Mouse (Mus musculus): ENCODE data around the gene Olfml1. TPM values are rescaled to one million over a fixed set of nuclear protein-coding genes. Genes with fewer than 3 reads are reported as not detected.

Gene Olfml1
- polyA plus RNA-seq (2014; fragmentation: Nextera tagmentation; extraction: Ambion mirVana), result 26.0 TPM in 2 replicates

- DNase-seq (ENCODE audit: low spot score), result peak; percentile 82
- Histone ChIP-seq H3K4me1 (ENCODE audit: control insufficient read depth, insufficient read depth, low read length) (peaks cover 7% of the 10 kb centered on the region), H3K36me3 (ENCODE audit: control insufficient read depth, insufficient read depth, low read length) (0 out of 2 replicates have a peak, but pooled peaks cover 2% of the 10 kb centered on the region), H3K27me3 (ENCODE audit: control insufficient read depth, insufficient read depth, low read length) (no peaks in the 10 kb centered on the region), H3K4me3 (ENCODE audit: low read depth, low read length) (peak within 1 kb of the TSS; percentile 33), H3K4me2 (ENCODE audit: low read depth, severe bottlenecking) (peak within 1 kb of the TSS; percentile 45), H3K9ac (ENCODE audit: low read length) (peak within 1 kb of the TSS; percentile 60), H3K9me3 (ENCODE audit: control insufficient read depth, low read length) (no peaks in the 10 kb centered on the region), H3K27ac (replicated peaks; ENCODE audit: low read depth, low read length) (peak within 1 kb of the TSS; percentile 92)
- peak; percentile 97 for ATAC-seq (ENCODE audit: insufficient number of reproducible peaks, low FRiP score, low TSS enrichment, low read depth)
- 7% methylated on average over 7 of the region's 7 CpGs for WGBS
Observed at GRCm38 (mm10) chr7:107567261-107567671, at the start of gene Olfml1. Olfml1 (plus strand) TSS chr7:107567446.

GRCm38 (mm10) chr7:107519256-107520025, 47.8 kb upstream of the Olfml1 start:
- 88% methylated on average over 12 of the region's 12 CpGs for WGBS
- H3K36me3 ChIP-seq (ENCODE audit: control insufficient read depth, insufficient read depth, low read length), result no peaks in the 10 kb centered on the region
- DNase-seq (ENCODE audit: low spot score) (no peak), ATAC-seq (ENCODE audit: insufficient number of reproducible peaks, low FRiP score, low TSS enrichment, low read depth) (no peak)
- no peak overlapping the region for H3K9ac ChIP-seq (ENCODE audit: low read length)
- no peaks in the 10 kb centered on the region for H3K4me1 ChIP-seq (ENCODE audit: control insufficient read depth, insufficient read depth, low read length)
- no peak overlapping the region for H3K4me2 ChIP-seq (ENCODE audit: low read depth, severe bottlenecking)
- H3K27me3 ChIP-seq (ENCODE audit: control insufficient read depth, insufficient read depth, low read length), result no peaks in the 10 kb centered on the region
- no peaks in the 10 kb centered on the region for H3K9me3 ChIP-seq (ENCODE audit: control insufficient read depth, low read length)
- no peak overlapping the region for H3K27ac ChIP-seq (replicated peaks; ENCODE audit: low read depth, low read length)
- no peak overlapping the region for H3K4me3 ChIP-seq (ENCODE audit: low read depth, low read length)

- H3K9ac ChIP-seq (ENCODE audit: low read length), result no peak overlapping the region
- no peaks in the 10 kb centered on the region for H3K36me3 ChIP-seq (ENCODE audit: control insufficient read depth, insufficient read depth, low read length)
- no peak for ATAC-seq (ENCODE audit: insufficient number of reproducible peaks, low FRiP score, low TSS enrichment, low read depth)
- H3K27ac ChIP-seq (replicated peaks; ENCODE audit: low read depth, low read length), result no peak overlapping the region
- H3K4me1 ChIP-seq (ENCODE audit: control insufficient read depth, insufficient read depth, low read length), result no peaks in the 10 kb centered on the region
- H3K4me2 ChIP-seq (ENCODE audit: low read depth, severe bottlenecking), result no peak overlapping the region
- DNase-seq (ENCODE audit: low spot score), result no peak
- no peaks in the 10 kb centered on the region for H3K9me3 ChIP-seq (ENCODE audit: control insufficient read depth, low read length)
- H3K27me3 ChIP-seq (ENCODE audit: control insufficient read depth, insufficient read depth, low read length), result no peaks in the 10 kb centered on the region
- no peak overlapping the region for H3K4me3 ChIP-seq (ENCODE audit: low read depth, low read length)
- WGBS, result 85% methylated on average over 6 of the region's 6 CpGs
Observed at GRCm38 (mm10) chr7:107521411-107521810, 45.8 kb upstream of the Olfml1 start.

DNA sequence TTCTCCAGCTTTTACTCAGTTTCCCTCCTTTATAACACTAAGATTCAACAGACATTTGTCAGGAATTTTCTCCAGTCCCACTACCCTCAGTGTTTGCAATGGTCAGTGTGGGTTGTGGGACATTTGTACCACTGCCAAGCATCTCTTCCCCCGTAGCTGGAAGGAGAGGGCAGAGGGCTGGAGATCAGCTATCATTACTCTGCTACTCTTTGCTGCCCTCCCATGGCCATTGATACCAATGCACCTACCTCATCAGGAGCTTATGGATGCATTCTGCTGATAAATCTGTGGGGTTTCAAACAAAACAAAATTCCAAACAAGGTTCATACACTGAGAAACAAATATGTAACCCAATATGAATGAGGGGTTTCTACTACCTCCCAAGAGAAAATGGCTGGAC, 40.9 kb upstream of the Olfml1 start:
- no peak overlapping the region for H3K27ac ChIP-seq (replicated peaks; ENCODE audit: low read depth, low read length)
- H3K4me2 ChIP-seq (ENCODE audit: low read depth, severe bottlenecking), result no peak overlapping the region
- 25% methylated on average over 1 of the region's 1 CpGs for WGBS
- H3K36me3 ChIP-seq (ENCODE audit: control insufficient read depth, insufficient read depth, low read length), result no peaks in the 10 kb centered on the region
- ATAC-seq (ENCODE audit: insufficient number of reproducible peaks, low FRiP score, low TSS enrichment, low read depth) (no peak; the same call in 1 of the 2 replicates), DNase-seq (ENCODE audit: low spot score) (peak; percentile 57)
- H3K9ac ChIP-seq (ENCODE audit: low read length), result no peak overlapping the region
- H3K4me3 ChIP-seq (ENCODE audit: low read depth, low read length), result no peak overlapping the region
- H3K4me1 ChIP-seq (ENCODE audit: control insufficient read depth, insufficient read depth, low read length), result no peaks in the 10 kb centered on the region
- no peaks in the 10 kb centered on the region for H3K27me3 ChIP-seq (ENCODE audit: control insufficient read depth, insufficient read depth, low read length)
- H3K9me3 ChIP-seq (ENCODE audit: control insufficient read depth, low read length), result no peaks in the 10 kb centered on the region

- H3K36me3 ChIP-seq (ENCODE audit: control insufficient read depth, insufficient read depth, low read length), result no peaks in the 10 kb centered on the region
- no peak overlapping the region for H3K9ac ChIP-seq (ENCODE audit: low read length)
- H3K4me2 ChIP-seq (ENCODE audit: low read depth, severe bottlenecking), result no peak overlapping the region
- DNase-seq (ENCODE audit: low spot score) (no peak), ATAC-seq (ENCODE audit: insufficient number of reproducible peaks, low FRiP score, low TSS enrichment, low read depth) (no peak)
- 80% methylated on average over 3 of the region's 3 CpGs for WGBS
- no peaks in the 10 kb centered on the region for H3K4me1 ChIP-seq (ENCODE audit: control insufficient read depth, insufficient read depth, low read length)
- no peaks in the 10 kb centered on the region for H3K27me3 ChIP-seq (ENCODE audit: control insufficient read depth, insufficient read depth, low read length)
- no peak overlapping the region for H3K4me3 ChIP-seq (ENCODE audit: low read depth, low read length)
- H3K27ac ChIP-seq (replicated peaks; ENCODE audit: low read depth, low read length), result no peak overlapping the region
- no peaks in the 10 kb centered on the region for H3K9me3 ChIP-seq (ENCODE audit: control insufficient read depth, low read length)
Observed at GRCm38 (mm10) chr7:107528169-107528772, 39.0 kb upstream of the Olfml1 start.

GRCm38 (mm10) chr7:107529364-107529763, 37.9 kb upstream of the Olfml1 start:
- Histone ChIP-seq H3K27me3 (ENCODE audit: control insufficient read depth, insufficient read depth, low read length) (no peaks in the 10 kb centered on the region), H3K4me1 (ENCODE audit: control insufficient read depth, insufficient read depth, low read length) (no peaks in the 10 kb centered on the region), H3K27ac (replicated peaks; ENCODE audit: low read depth, low read length) (no peak overlapping the region), H3K4me3 (ENCODE audit: low read depth, low read length) (no peak overlapping the region), H3K9ac (ENCODE audit: low read length) (no peak overlapping the region), H3K9me3 (ENCODE audit: control insufficient read depth, low read length) (no peaks in the 10 kb centered on the region), H3K4me2 (ENCODE audit: low read depth, severe bottlenecking) (no peak overlapping the region), H3K36me3 (ENCODE audit: control insufficient read depth, insufficient read depth, low read length) (no peaks in the 10 kb centered on the region)
- ATAC-seq (ENCODE audit: insufficient number of reproducible peaks, low FRiP score, low TSS enrichment, low read depth) (no peak), DNase-seq (ENCODE audit: low spot score) (no peak)
- WGBS, result 74% methylated on average over 5 of the region's 5 CpGs

GRCm38 (mm10) chr7:107535311-107535710, 31.9 kb upstream of the Olfml1 start:
- no peaks in the 10 kb centered on the region for H3K4me1 ChIP-seq (ENCODE audit: control insufficient read depth, insufficient read depth, low read length)
- no peaks in the 10 kb centered on the region for H3K36me3 ChIP-seq (ENCODE audit: control insufficient read depth, insufficient read depth, low read length)
- no peaks in the 10 kb centered on the region for H3K27me3 ChIP-seq (ENCODE audit: control insufficient read depth, insufficient read depth, low read length)
- no peak overlapping the region for H3K9ac ChIP-seq (ENCODE audit: low read length)
- no peak overlapping the region for H3K4me2 ChIP-seq (ENCODE audit: low read depth, severe bottlenecking)
- no peak overlapping the region for H3K4me3 ChIP-seq (ENCODE audit: low read depth, low read length)
- WGBS, result 88% methylated on average over 4 of the region's 4 CpGs
- H3K9me3 ChIP-seq (ENCODE audit: control insufficient read depth, low read length), result no peaks in the 10 kb centered on the region
- DNase-seq (ENCODE audit: low spot score) (no peak), ATAC-seq (ENCODE audit: insufficient number of reproducible peaks, low FRiP score, low TSS enrichment, low read depth) (no peak)
- no peak overlapping the region for H3K27ac ChIP-seq (replicated peaks; ENCODE audit: low read depth, low read length)

DNA sequence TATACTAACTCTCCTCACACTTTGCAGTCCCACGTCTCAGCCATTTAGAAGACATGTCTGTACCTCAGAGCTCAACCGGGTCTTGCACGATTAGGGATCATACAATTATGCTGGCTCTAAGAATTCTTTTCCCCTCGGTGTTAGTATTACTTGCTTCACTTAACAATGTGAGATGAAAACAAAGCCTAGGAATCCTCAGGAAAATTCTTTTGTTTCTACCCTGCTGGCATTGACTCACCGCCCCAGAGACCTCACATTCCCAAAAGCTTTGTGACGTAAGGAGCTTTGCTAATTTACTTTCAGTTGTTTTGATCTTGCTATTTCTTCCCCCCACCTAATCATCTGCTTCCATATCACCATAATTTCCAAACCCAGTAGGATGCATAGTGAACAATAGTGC, 30.7 kb upstream of the Olfml1 start:
- no peak overlapping the region for H3K4me2 ChIP-seq (ENCODE audit: low read depth, severe bottlenecking)
- H3K4me3 ChIP-seq (ENCODE audit: low read depth, low read length), result no peak overlapping the region
- no peaks in the 10 kb centered on the region for H3K36me3 ChIP-seq (ENCODE audit: control insufficient read depth, insufficient read depth, low read length)
- H3K27me3 ChIP-seq (ENCODE audit: control insufficient read depth, insufficient read depth, low read length), result no peaks in the 10 kb centered on the region
- ATAC-seq (ENCODE audit: insufficient number of reproducible peaks, low FRiP score, low TSS enrichment, low read depth), result no peak
- no peaks in the 10 kb centered on the region for H3K9me3 ChIP-seq (ENCODE audit: control insufficient read depth, low read length)
- no peaks in the 10 kb centered on the region for H3K4me1 ChIP-seq (ENCODE audit: control insufficient read depth, insufficient read depth, low read length)
- WGBS, result 77% methylated on average over 6 of the region's 6 CpGs
- no peak for DNase-seq (ENCODE audit: low spot score)
- H3K9ac ChIP-seq (ENCODE audit: low read length), result no peak overlapping the region
- H3K27ac ChIP-seq (replicated peaks; ENCODE audit: low read depth, low read length), result no peak overlapping the region
